Mouse (Mus musculus): Measurements from ENCODE around the gene Setd5. TPM values are rescaled to one million over a fixed set of nuclear protein-coding genes. Genes with fewer than 3 reads are reported as not detected.

Gene Setd5
- polyA plus RNA-seq, 1 experiment: 154 TPM

- no peak overlapping the region for H3K27ac ChIP-seq (ENCODE audit: insufficient read depth, low read length)
- no peak for TF ChIP-seq CTCF (IDR thresholded peaks at IDR 0.05; ENCODE audit: borderline replicate concordance, insufficient read depth, low read length)
- TF ChIP-seq POLR2A (IDR thresholded peaks at IDR 0.05; ENCODE audit: low read depth, low read length): no peak
These were observed 98.3 kb downstream of the Setd5 start for GRCm38 (mm10) chr6:113175469-113175868.

GRCm38 (mm10) chr6:113176613-113177012 lies 99.4 kb downstream of the Setd5 start:
- H3K27ac ChIP-seq (ENCODE audit: insufficient read depth, low read length): no peak overlapping the region
- TF ChIP-seq POLR2A (IDR thresholded peaks at IDR 0.05; ENCODE audit: low read depth, low read length): no peak
- no peak for TF ChIP-seq CTCF (IDR thresholded peaks at IDR 0.05; ENCODE audit: borderline replicate concordance, insufficient read depth, low read length)
- H3K4me1 ChIP-seq (ENCODE audit: control insufficient read depth, insufficient read depth, low read length): no peaks in the 10 kb centered on the region
- no peak overlapping the region for H3K4me3 ChIP-seq (ENCODE audit: insufficient read depth, low read length)

More at GRCm38 (mm10) chr6:113175469-113175868, 98.3 kb downstream of the Setd5 start:
- Histone ChIP-seq H3K4me3 (ENCODE audit: insufficient read depth, low read length) (no peak overlapping the region), H3K4me1 (ENCODE audit: control insufficient read depth, insufficient read depth, low read length) (no peaks in the 10 kb centered on the region)

- no peaks in the 10 kb centered on the region for H3K4me1 ChIP-seq (ENCODE audit: control insufficient read depth, insufficient read depth, low read length)
- TF ChIP-seq CTCF (IDR thresholded peaks at IDR 0.05; ENCODE audit: borderline replicate concordance, insufficient read depth, low read length) (no peak), POLR2A (IDR thresholded peaks at IDR 0.05; ENCODE audit: low read depth, low read length) (no peak)
These were observed 101.4 kb downstream of the Setd5 start for GRCm38 (mm10) chr6:113178286-113179194.

GRCm38 (mm10) chr6:113179195-113179733 lies 102.1 kb downstream of the Setd5 start:
- TF ChIP-seq POLR2A (IDR thresholded peaks at IDR 0.05; ENCODE audit: low read depth, low read length): no peak
- no peak for TF ChIP-seq CTCF (IDR thresholded peaks at IDR 0.05; ENCODE audit: borderline replicate concordance, insufficient read depth, low read length)
- H3K4me1 ChIP-seq (ENCODE audit: control insufficient read depth, insufficient read depth, low read length): no peaks in the 10 kb centered on the region
- no peak overlapping the region for H3K4me3 ChIP-seq (ENCODE audit: insufficient read depth, low read length)
- no peak overlapping the region for H3K27ac ChIP-seq (ENCODE audit: insufficient read depth, low read length)

More at GRCm38 (mm10) chr6:113178286-113179194, 101.4 kb downstream of the Setd5 start:
- Histone ChIP-seq H3K4me3 (ENCODE audit: insufficient read depth, low read length) (no peak overlapping the region), H3K27ac (ENCODE audit: insufficient read depth, low read length) (no peak overlapping the region)

- no peak for TF ChIP-seq POLR2A (IDR thresholded peaks at IDR 0.05; ENCODE audit: low read depth, low read length)
- TF ChIP-seq CTCF (IDR thresholded peaks at IDR 0.05; ENCODE audit: borderline replicate concordance, insufficient read depth, low read length): no peak
- H3K27ac ChIP-seq (ENCODE audit: insufficient read depth, low read length): no peak overlapping the region
- H3K4me3 ChIP-seq (ENCODE audit: insufficient read depth, low read length): no peak overlapping the region
These were observed 107.0 kb downstream of the Setd5 start for GRCm38 (mm10) chr6:113184163-113184562.

GRCm38 (mm10) chr6:113184866-113185525 lies 107.8 kb downstream of the Setd5 start:
- TF ChIP-seq CTCF (IDR thresholded peaks at IDR 0.05; ENCODE audit: borderline replicate concordance, insufficient read depth, low read length) (no peak), POLR2A (IDR thresholded peaks at IDR 0.05; ENCODE audit: low read depth, low read length) (no peak)
- no peak overlapping the region for H3K27ac ChIP-seq (ENCODE audit: insufficient read depth, low read length)
- no peak overlapping the region for H3K4me3 ChIP-seq (ENCODE audit: insufficient read depth, low read length)

More at GRCm38 (mm10) chr6:113184163-113184562, 107.0 kb downstream of the Setd5 start:
- no peaks in the 10 kb centered on the region for H3K4me1 ChIP-seq (ENCODE audit: control insufficient read depth, insufficient read depth, low read length)

GRCm38 (mm10) chr6:113193765-113194460 lies 116.7 kb downstream of the Setd5 start:
- no peak overlapping the region for H3K4me3 ChIP-seq (ENCODE audit: insufficient read depth, low read length)
- no peaks in the 10 kb centered on the region for H3K4me1 ChIP-seq (ENCODE audit: control insufficient read depth, insufficient read depth, low read length)
- no peak overlapping the region for H3K27ac ChIP-seq (ENCODE audit: insufficient read depth, low read length)
- no peak for TF ChIP-seq CTCF (IDR thresholded peaks at IDR 0.05; ENCODE audit: borderline replicate concordance, insufficient read depth, low read length)
- no peak for TF ChIP-seq POLR2A (IDR thresholded peaks at IDR 0.05; ENCODE audit: low read depth, low read length)

More at GRCm38 (mm10) chr6:113184866-113185525, 107.8 kb downstream of the Setd5 start:
- no peaks in the 10 kb centered on the region for H3K4me1 ChIP-seq (ENCODE audit: control insufficient read depth, insufficient read depth, low read length)

GRCm38 (mm10) chr6:113194517-113194840 lies 117.3 kb downstream of the Setd5 start:
- Histone ChIP-seq H3K4me3 (ENCODE audit: insufficient read depth, low read length) (no peak overlapping the region), H3K4me1 (ENCODE audit: control insufficient read depth, insufficient read depth, low read length) (no peaks in the 10 kb centered on the region), H3K27ac (ENCODE audit: insufficient read depth, low read length) (no peak overlapping the region)
- no peak for TF ChIP-seq CTCF (IDR thresholded peaks at IDR 0.05; ENCODE audit: borderline replicate concordance, insufficient read depth, low read length)
- no peak for TF ChIP-seq POLR2A (IDR thresholded peaks at IDR 0.05; ENCODE audit: low read depth, low read length)

- Histone ChIP-seq H3K4me3 (ENCODE audit: insufficient read depth, low read length) (no peak within 1 kb of the TSS), H3K4me1 (ENCODE audit: control insufficient read depth, insufficient read depth, low read length) (no peaks in the 10 kb centered on the region), H3K27ac (ENCODE audit: insufficient read depth, low read length) (no peak within 1 kb of the TSS)
- TF ChIP-seq POLR2A (IDR thresholded peaks at IDR 0.05; ENCODE audit: low read depth, low read length) (no peak), CTCF (IDR thresholded peaks at IDR 0.05; ENCODE audit: borderline replicate concordance, insufficient read depth, low read length) (no peak)
These were observed 117.9 kb downstream of the Setd5 start, which contains the start of gene Lhfpl4 for GRCm38 (mm10) chr6:113194841-113195595. TSS of gene Lhfpl4 (minus strand) at chr6:113195384.
